Mouse (Mus musculus) regulatory T cell (primary cell): Measurements from ENCODE around the gene Slc35a3.
"Not testable (repeated sequence)": the region's sequence is repeated elsewhere in the genome, so short reads cannot be mapped to it uniquely, and the experiment has no call there.

Source experiments
- in situ Hi-C: fragments of 300-600 bp; cut with MboI, MseI; formaldehyde crosslinking; loops from one replicate; pipeline ENCODE4 v1.15.1; 2025; ENCODE audit warnings: high pct_unique_total_duplicates

Slc35a3 gene

DNA sequence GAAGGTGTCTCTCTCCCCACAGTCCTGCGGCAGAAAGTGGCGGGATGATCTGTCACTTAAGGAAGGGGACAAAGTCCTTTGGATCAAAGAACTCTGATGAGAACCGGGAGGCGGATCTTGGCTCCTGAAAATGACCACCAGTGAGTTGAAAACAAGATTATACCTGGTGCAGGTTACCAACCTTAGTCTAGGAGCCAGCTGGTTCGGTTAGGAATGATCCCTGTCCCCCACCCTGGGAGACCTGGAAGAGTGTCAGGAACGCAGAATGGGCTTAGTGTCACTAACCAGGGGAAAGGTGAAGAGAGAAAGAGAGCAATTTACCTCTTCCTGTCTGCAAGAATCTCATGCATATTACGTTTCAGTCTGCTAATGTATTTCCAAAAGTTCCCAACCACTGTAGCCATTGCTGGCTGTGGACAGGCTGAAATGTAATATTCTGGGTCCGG is at the start of gene Slc35a3:
Gene Slc35a3, minus strand, starts transcription at position 396 of the 446 bp plus-strand sequence.
- in situ Hi-C loops = loop anchor here (10.0 kb wide), 1 partner anchor 1058 kb away; no protein-coding TSS in a partner anchor

DNA sequence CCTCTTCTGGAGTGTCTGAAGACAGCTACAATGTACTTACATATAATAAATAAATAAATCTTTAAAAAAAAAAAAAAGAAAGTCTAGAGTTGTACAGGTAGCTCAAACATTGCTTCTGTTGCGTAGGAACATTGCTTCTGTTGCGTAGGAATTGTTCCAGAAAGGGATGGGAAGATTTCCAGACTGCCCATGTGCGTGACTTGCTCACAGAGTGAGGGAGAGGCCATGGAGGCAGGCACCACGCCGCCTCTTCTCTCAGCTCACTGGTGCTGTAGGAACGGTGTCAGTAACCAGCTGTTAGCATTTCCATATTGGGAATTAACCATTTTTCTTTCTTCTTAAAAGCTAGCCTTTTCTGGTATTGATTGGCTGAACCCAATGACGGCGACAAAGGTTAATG is 40.2 kb upstream of the Slc35a3 start:
- in situ Hi-C loops = loop anchor here (10.0 kb wide), 1 partner anchor 238 kb away; the partner anchor contains the start of gene Dbt

DNA sequence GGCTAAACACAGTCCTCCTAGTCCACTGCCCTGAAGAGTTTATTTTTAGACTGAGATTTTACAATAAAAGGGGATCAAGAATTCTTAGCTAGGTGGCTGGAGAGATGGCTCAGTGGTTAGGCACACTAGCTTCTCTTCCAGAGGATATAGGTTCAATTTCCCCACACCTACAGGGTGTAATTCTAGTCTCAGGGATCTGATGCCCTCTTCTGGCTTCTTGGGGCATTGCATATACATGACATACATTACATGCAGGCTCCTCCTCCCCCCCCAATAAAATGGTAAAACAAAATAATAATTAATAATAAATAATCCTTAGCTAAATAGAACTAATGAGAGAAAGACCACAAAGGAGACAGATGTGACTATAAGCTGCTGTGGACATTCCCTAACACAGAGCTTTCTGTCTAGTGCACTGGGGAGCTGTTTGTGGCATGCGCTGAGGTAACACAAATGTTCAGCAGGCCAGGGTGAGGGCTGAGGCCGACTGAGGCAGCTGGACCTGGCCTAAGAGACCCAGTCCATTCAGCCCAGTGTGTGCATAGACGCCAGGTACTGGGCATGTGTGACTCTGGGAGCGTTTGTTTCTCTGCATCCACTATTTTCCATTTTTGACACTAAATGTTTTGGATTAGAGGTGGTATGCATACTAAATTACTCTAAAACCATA is 38.7 kb upstream of the Slc35a3 start:
- in situ Hi-C loops = loop anchor here (10.0 kb wide), 1 partner anchor 237 kb away; the partner anchor contains the start of gene Dbt

DNA sequence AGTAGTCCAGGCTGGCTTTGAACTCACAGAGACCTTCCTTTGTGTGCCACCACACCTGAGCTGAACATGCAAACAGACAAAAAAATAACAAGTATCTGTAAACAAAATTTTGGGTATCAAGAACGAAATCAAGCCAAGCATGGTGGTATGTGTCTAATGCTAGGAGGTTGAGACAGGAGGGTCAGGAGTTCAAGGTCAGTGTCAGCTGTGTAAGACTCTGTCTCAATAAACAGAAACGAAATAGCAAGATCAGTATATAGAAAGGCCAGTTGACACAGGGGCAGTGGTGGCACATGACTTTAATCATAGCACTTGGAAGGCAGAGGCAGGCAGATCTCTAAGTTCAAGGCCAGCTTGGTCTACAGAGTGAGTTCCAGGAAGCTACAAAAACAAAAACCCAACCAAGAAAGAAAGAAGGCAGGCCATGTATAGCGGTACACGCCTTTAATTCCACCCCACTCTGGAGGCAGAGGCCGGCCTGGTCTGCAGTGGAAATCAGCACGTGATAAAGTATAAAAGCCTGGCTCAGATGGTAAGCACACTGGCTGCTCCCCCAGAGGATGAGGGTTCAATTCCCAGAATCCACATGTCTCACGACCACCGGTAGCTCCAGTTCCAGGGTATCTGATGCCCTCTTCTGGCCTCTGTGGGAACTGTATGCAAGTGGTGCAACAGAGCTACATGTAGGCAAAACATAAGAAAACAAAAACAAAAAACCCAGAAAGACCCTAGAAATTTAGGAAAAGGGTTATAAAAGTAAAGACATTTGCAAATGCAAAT is 36.0 kb upstream of the Slc35a3 start:
- in situ Hi-C loops = no loop called here

DNA sequence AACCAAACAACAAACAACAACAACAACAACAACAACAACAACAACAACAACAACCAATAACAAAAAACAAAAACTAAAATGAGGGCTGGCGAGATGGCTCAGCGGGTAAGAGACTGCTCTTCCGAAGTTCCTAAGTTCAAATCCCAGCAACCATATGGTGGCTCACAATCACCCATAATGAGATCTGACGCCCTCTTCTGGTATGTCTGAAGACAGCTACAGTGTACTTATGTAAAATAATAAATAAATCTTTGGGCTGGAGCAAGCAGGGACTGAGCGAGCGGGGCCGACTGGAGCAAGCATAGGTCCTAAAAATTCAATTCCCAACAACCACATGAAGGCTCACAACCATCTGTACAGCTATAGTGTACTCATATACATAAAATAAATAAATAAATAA is 35.0 kb upstream of the Slc35a3 start:
- in situ Hi-C loops = not testable (repeated sequence)

DNA sequence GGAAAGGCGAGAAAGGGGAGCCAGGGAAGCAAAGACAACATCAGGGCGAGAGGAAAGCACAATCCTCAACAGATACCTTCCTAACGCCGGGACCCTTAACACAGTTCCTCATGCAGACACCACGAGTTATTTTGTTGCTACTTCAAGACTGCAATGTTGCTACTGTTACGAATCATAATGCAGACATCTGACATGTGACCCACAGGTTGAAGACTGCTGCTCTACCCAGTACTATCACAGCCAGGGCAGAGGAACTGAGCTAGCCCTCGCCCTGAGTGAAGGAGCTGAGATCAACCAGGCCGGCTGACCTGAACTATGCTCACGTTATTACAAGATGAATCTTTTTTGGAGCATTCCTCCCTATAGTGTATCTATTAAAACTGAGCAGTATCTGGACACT is 28.3 kb upstream of the Slc35a3 start:
- in situ Hi-C loops = no loop called here

DNA sequence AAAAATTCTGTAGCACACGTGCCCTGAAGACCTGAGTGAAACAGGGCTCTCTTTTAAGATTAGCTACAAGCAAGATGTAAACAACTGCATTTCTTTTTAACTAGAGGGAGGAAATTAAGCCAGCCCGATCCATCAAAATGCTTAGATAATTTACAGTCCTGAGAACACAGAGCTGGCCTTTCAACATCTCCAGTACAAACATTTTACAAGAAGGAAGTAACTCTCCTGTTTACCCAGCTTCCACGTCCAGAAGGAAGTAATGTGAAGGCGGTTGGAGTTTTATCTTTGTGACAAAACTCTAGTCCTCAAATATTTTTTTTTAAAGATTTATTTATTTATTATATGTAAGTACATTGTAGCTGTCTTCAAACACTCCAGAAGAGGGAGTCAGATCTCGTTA is 27.5 kb upstream of the Slc35a3 start:
- in situ Hi-C loops = no loop called here

DNA sequence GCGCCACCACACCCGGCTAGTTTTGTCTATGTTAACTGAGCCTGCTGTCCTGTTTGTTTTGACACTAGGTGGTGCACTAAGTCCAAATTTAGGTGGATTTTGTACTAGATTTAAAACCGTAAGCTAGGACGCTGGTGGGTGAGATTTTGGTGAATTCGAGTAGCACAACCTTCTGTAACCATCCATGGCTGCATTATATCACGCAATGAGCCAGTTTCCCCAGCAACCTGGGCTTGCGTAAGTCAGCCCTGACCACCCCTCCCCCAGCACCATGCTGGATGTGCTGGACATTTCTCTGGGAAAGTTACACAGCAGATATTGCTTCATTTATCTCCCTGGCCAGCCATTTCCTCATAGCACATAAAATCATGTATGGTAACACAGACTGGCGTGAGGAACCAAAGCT is 24.7 kb upstream of the Slc35a3 start:
- in situ Hi-C loops = no loop called here

DNA sequence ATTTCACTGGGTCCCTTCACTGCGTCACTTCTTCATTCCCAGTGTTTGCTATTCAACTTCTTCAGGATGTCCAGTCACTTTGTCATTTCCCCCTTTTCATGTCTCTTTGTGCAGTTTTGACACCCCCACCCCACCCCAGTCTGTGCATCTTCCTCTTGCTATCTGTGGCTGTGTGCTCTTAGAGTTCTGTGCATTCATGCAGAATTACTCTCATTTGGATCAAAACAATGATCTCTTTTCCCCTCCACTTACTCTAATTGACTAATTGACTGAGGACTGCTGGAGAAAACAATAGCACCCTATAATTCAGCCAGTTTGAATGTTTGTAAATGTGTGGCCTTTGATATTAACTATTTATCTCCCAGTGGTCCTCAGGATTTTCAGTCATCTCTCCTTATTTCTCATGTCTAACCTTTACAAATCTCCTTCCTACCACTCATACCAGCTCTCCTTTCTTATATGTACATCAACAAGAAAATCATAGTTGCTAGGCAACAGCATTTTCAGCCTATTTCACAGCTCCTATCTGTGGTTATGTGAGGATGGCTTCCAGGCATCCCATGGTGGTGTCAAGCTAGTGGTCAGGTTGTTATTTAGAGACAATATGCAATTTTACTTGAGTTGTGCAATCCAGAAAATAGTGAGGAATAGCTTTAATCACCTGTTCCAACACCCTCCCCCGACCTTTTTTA is 17.0 kb upstream of the Slc35a3 start:
- in situ Hi-C loops = no loop called here

DNA sequence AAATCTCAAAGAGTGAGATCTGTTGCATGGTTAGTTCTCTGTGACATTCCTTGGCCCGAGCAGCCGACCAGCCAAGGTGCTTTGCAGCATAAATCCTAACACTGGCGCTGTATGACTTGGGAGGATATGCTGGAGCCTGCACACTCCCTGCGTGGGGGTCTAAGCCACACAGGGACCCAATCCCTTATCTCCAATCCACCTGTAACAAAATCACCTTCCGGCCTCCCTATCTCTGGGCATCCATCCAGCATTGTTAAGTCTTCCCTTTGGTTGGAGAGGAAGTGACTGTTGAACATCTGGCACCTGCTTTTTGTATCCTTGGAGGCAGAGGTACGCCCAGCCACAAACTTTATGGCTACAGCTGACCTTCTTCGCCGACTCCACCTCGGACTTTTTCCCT is 14.2 kb upstream of the Slc35a3 start:
- in situ Hi-C loops = no loop called here

DNA sequence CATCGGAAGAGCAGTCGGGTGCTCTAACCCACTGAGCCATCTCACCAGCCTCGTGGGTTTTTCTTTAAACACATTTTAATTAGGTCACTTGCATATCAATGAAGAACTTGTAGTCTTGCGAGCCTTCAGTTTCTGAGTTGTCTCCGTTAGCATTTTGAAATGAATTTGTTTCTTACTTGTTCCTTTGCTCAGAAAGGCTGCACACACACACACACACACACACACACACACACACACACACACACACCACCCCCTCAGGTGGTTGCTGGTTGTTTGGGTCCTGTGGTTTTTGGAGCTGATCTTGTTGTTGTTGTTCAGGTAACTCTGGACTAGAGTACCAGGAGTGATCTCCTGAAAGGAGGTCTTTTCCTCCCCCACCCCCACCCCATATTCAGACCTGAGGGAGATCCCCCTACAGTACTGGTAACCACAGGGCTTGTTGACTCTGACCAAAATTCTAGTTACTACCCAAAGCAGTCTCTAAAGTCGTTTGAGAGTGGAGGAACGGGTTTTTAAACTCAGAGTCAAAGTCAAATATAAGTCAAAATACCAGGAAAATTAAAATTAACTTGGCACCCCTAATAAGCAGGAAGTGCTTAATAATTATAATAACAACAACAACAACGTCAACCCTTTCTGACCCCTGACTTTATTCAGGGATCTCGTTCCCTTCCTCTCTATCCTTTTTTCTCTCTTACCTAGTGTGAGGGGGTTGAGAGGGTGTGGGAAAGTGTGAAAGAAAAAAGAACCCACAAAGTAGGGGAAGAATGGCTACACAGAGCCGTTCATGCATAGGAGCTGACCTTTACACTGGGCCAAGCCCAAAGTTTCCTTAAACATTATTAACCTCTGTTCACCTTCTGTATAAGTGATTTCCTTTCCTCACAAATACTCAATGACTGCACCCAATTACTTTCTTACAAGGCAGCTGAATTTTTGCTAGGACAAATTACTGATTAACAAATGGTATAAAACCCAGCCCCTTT is 11.2 kb upstream of the Slc35a3 start:
- in situ Hi-C loops = no loop called here

DNA sequence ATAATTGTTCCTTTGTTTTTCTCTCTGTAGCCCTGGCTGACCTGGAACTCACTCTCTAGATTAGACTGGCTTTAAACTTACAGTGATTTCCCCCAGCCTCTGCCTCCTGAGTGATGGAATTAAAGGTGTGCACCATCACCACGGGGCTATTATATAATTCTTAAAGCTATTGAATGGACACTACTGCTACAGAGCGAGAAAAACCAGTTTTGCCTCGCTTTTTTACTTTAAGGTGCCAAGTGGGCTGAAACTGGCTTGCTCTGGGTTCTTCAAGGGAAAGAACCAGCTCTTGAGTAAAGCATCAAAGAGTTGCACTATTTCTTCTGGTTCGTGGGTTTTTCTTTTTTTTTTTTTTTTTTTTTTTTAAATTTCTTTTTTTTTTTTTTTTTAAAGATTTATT is 10.3 kb upstream of the Slc35a3 start:
- in situ Hi-C loops = no loop called here

DNA sequence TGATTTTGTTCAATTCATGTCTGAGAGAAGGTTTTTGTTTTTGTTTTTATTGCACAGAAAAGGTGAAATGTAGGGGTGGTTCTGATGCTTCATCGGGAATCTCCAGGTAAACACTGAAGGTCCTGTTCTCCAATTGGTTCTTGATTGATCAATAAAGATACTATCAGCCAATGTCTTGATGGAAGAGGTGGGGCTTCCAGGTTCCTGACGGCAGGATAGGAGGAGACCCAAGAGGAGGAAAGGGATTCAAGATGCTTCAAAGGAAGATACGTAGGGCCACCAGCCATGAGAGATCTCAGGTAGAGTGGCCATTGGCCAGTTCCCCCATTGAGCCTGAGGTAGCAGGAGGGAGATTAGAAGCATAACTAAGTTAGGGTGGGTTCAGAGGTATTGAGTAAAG is 6.3 kb upstream of the Slc35a3 start:
- in situ Hi-C loops = loop anchor here (10.0 kb wide), 1 partner anchor 1064 kb away; no protein-coding TSS in a partner anchor

DNA sequence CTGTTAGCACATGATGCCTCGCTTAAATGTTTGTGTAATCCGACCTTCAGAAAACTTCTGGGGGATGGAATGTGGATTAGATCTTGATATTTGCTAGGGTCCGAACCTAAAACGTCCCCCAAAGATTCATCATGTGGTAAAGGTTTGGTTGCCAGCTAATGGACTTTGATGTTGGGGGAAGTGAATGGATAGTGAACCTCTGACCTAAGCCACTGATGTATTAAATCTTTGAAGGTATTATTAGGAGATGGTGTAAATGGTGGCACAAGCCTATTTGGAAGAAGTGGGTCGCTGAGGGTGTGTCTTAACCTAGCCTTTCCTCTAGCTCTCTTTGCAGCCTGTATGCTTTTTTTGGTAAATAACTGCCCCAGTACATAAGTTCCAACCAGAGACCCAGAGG is 400 bp upstream of the Slc35a3 start:
- in situ Hi-C loops = loop anchor here (10.0 kb wide), 1 partner anchor 1058 kb away; no protein-coding TSS in a partner anchor

DNA sequence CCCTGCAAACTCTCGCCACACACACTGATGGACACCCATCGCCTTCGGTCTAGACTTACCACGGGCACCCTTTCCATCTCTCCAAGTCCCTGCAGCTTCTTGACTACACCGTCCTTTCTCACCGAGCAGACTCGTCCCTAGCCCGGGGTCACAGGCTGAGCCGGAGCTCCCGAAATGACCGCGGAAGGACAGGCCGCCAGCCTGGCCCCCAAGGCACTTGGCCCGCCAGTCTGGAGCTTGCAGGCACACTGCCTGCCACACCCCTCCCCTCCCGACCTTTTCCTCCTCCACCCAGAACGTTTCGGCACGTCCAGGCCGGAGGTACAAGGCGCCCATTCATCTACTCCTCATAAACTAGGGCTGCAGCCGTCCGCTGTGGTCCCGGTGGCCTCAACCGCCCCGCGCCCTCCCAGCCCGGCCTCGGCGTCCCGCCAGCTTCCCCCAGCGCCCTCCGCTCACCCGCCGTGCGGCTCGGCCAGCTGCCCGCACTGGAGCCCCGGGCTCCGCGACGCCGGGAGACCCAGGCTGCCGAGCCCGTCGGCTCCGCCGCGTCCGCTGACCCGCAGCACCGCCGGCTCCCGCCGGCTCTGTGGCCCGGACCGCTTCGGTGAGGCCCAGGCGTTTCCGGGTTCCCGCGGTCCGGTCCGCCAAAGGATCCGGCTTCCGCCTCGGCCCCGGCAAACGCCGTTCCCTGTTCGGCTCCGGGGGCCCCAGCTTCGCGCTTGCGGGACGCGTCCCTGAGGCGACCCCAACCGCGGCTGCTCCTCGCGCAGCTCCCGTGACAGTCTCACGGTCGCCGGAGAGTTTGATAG is 801 bp downstream of the Slc35a3 start:
- in situ Hi-C loops = loop anchor here (10.0 kb wide), 1 partner anchor 1057 kb away; no protein-coding TSS in a partner anchor

DNA sequence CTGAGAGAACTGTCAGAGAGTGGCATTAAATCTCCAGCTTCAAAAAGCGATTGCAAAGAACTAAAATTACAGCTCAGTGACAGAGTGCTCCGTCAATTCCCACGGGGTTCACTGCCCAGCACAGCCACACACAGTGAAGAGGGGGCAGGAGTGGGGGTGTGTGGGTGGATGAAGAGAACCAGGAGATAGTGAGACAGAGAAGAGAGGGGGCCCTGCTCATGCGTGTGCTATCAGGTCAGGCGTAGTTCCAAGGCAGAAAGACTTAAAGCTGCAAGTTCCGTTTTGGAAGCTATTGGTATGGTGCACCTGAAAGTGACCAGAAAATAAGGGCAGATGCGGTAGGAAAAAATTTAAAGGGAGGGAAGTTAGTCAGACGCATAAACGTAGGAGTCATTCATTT is 1.7 kb downstream of the Slc35a3 start:
- in situ Hi-C loops = loop anchor here (10.0 kb wide), 1 partner anchor 1056 kb away; no protein-coding TSS in a partner anchor

DNA sequence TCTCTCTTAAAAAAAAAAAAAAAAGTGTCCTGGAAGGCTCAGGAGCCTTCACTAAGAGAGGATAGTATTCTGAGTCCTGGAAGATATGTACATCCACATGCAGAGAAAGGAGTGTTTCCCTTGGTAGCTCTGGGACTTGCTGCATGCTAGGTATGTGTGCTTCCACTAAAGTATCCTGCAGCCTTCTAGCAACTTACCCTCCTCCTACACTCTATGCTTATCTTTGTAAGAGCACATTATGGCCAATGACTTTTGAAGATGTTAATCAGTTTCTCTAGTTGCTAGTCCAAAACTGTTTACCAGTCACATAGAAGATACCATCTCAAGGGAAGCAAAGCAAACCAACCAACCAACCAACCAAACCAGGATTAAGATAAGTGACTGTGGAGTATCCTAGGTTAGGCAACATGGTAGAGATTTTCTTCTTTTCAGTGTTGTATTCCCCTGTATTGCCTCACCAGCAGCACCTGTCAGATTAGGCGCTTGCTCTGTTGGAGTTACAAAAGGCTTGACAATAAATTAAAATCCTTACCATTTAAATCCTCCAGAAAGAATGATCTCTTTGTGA is 6.9 kb downstream of the Slc35a3 start:
- in situ Hi-C loops = no loop called here

DNA sequence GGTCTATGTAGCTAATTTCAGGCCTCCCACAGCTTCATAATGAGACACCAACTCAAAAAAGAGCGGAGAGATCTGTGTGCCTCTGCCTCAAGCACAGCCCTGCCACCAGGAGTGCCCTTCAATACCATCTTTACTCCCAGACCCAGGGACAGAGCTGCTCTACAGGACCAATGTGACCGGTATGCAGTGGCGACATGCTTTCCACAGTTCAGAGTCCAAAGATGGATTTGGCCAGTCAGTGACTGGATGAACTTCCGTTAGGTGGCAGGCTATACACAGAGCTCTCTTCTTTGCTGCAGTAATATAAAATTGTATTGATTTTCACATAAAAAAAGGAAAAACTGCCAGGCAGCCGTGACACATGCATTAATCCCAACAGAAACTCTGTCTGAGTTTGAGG is 8.8 kb downstream of the Slc35a3 start:
- in situ Hi-C loops = no loop called here

DNA sequence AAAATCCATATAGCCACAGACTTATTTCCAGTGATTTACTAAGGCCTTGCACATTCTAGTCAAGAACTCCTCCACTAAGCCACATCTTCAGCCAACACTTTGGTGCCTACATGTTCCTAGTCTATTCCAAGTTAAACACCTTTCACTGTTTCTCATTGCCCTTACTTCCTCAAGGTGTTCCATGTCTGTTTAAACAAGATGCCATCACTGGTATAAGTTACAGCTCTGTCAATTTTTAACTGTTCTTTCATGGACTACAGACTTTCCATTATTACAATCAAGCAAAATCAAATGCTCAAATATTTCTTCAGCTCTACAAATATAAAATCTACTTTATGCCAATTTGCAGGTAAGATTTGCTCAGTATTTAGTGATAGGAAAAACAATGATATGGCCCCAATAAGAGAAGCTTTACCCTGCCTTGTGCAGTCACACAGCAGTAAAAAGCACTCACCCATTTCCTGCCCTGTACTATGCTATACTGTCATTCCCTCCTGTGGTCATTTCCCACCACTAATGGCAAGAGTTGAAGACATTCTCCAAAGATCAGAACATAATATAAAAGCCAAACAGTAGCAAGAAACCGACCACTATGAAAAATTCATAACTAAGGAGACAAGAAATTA is 9.9 kb downstream of the Slc35a3 start:
- in situ Hi-C loops = no loop called here
